Mouse (Mus musculus) kidney, adult 2 months (tissue): ENCODE measurements at regions not wholly inside any gene's neighbourhood (a gene's known extent, or its start where the extent isn't known, plus 50 kb on each side); places are given as distances from the start of the nearest gene placed in this dataset.

Experiments used
- CTCF ChIP-seq: fragments of 200-500 bp; conservative IDR thresholded peaks from 2 replicates; pipeline ENCODE4 v1.5.1; 2011; ENCODE audit warnings: low read depth, mild to moderate bottlenecking, control low read depth, low read length, moderate library complexity, mixed read lengths; ENCODE audit not compliant: insufficient read depth, insufficient read length
- POLR2A ChIP-seq: fragments of 200-500 bp; IDR thresholded peaks from one replicate; pipeline ENCODE4 v1.6.1; 2011; ENCODE audit warnings: low read depth, low read length, control low read depth

GRCm38 (mm10) chr11:52602061-52602561, 162.3 kb upstream of the Fstl4 start:
- TF ChIP-seq CTCF = no peak
- TF ChIP-seq POLR2A = no peak
